ENCODE assay signal across 8 mouse cellular contexts in genomic region chr12:24831153-24831963, GRCm38 (mm10). TPM values are rescaled to one million over a fixed set of nuclear protein-coding genes. Genes with fewer than 3 reads are reported as not detected.
DNase-seq lines count a peak whose midpoint lies in the region; ATAC-seq and TF ChIP-seq lines count a peak whose summit lies in the region.

No protein-coding gene starts in this region.

- peak overlapping the region; percentile 82 for H3K4me3 ChIP-seq in gastrocnemius, adult 2 months
- H3K4me3 ChIP-seq in hindbrain, postnatal 0 days (ENCODE audit: low read length), result peak overlapping the region; percentile 90
- H3K4me3 ChIP-seq in megakaryocyte, embryonic 14.5 days (replicated peaks), result peak overlapping the region; percentile 98

- H3K27me3 ChIP-seq in hindbrain, postnatal 0 days (ENCODE audit: insufficient read depth, low read length), result no peaks in the 10 kb centered on the region
- peaks cover 16% of the 10 kb centered on the region for H3K27me3 ChIP-seq in megakaryocyte, embryonic 14.5 days (replicated peaks)

- H3K9me3 ChIP-seq in hindbrain, postnatal 0 days (ENCODE audit: low read length), result no peaks in the 10 kb centered on the region
- no peaks in the 10 kb centered on the region for H3K9me3 ChIP-seq in megakaryocyte, embryonic 14.5 days

- peak overlapping the region; percentile 62 for H3K4me2 ChIP-seq in hindbrain, postnatal 0 days (ENCODE audit: low read depth, low read length)

- peaks cover 7% of the 10 kb centered on the region; the same call in 1 of the 2 replicates for H3K4me1 ChIP-seq in hindbrain, postnatal 0 days (ENCODE audit: insufficient read depth, low read length)
- H3K4me1 ChIP-seq in megakaryocyte, embryonic 14.5 days, result peaks cover 39% of the 10 kb centered on the region

- intact Hi-C loops in gastrocnemius, adult 2 months (cut with DNase I), result loop anchor here (5.0 kb wide), 1 partner anchor 114 kb away; no protein-coding TSS in a partner anchor

- WGBS in hindbrain, postnatal 0 days, result under 1% methylated on average over 69 of the region's 95 CpGs

- ATAC-seq in common myeloid progenitor, adult 5-6 weeks (replicated peaks; ENCODE audit: low read depth, poor library complexity, severe bottlenecking), result peak; percentile 84
- peak; percentile 100 for ATAC-seq in hindbrain, postnatal 0 days

- peak; percentile 89 to 93 for DNase-seq in adrenal gland, adult (ENCODE audit: inconsistent age in 2 of 2, low spot score in 1 of 2)
- DNase-seq in gastrocnemius, adult 2 months, result peak; percentile 86
- peak; percentile 98 for DNase-seq in hindbrain, postnatal 0 days (ENCODE audit: low spot score)
- peak; percentile 66 to 78 for DNase-seq in left cerebral cortex, adult 9 months (ENCODE audit: low spot score in 2 of 2)
- peak; percentile 89 to 90 for DNase-seq in right cerebral cortex, postnatal 36 days (ENCODE audit: low spot score in 2 of 2)
- peak; percentile 87 to 90 for DNase-seq in urinary bladder, postnatal 4 days (ENCODE audit: low spot score in 2 of 2)

- peak; percentile 14; the same call in 1 of the 2 replicates for TF ChIP-seq CTCF in gastrocnemius, adult 2 months (IDR thresholded peaks at IDR 0.05)
- peak; percentile 76 for TF ChIP-seq CTCF in hindbrain, postnatal 0 days (IDR thresholded peaks at IDR 0.05; ENCODE audit: low read depth)

- no peaks in the 10 kb centered on the region for H3K36me3 ChIP-seq in hindbrain, postnatal 0 days (ENCODE audit: insufficient read depth, low read length)
- H3K36me3 ChIP-seq in megakaryocyte, embryonic 14.5 days (replicated peaks; ENCODE audit: low read length), result no peaks in the 10 kb centered on the region

- H3K27ac ChIP-seq in gastrocnemius, adult 2 months, result peak overlapping the region; percentile 80
- peak overlapping the region; percentile 95 for H3K27ac ChIP-seq in hindbrain, postnatal 0 days

- H3K9ac ChIP-seq in hindbrain, postnatal 0 days (replicated peaks; ENCODE audit: low read length), result peak overlapping the region; percentile 95

RNA-seq across cellular contexts. Expression of gene Mboat2, which starts 0.7 kb away (rescaled TPM):
- total RNA-seq in common myeloid progenitor, adult 5-6 weeks (2017), result 8.0 and 9.0 TPM in 2 replicates
- total RNA-seq in gastrocnemius, adult 2 months (2021), result 1 to 10 TPM in 1 of 2 experiments, under 1 TPM in 1; 0.46 to 1.1 TPM
- 60.2 and 67.7 TPM in 2 replicates for total RNA-seq in hindbrain, postnatal 0 days (2014; rRNA removed)
- 73.0 and 77.0 TPM in 2 replicates for polyA plus RNA-seq in hindbrain, postnatal 0 days (2015; fragmentation: Nextera tagmentation; extraction: Ambion mirVana)
- 1.6 and 3.3 TPM in 2 replicates for polyA plus RNA-seq in megakaryocyte, embryonic 14.5 days (2012; ENCODE audit: insufficient read depth, low replicate concordance)

Comparison
In these comparisons a context has a peak if more than half of its experiments do, and no peak if none do; other contexts are left out.
1. Peak in every context shown above with its lines: DNase-seq, ATAC-seq, H3K4me3 ChIP-seq and H3K27ac ChIP-seq.